Mouse (Mus musculus): ENCODE measurements around the gene Mageb3. TPM values are rescaled to one million over a fixed set of nuclear protein-coding genes. Genes with fewer than 3 reads are reported as not detected.

Gene Mageb3
- polyA plus RNA-seq, 1 experiment from 2014 or later, result 0.55 TPM

DNA sequence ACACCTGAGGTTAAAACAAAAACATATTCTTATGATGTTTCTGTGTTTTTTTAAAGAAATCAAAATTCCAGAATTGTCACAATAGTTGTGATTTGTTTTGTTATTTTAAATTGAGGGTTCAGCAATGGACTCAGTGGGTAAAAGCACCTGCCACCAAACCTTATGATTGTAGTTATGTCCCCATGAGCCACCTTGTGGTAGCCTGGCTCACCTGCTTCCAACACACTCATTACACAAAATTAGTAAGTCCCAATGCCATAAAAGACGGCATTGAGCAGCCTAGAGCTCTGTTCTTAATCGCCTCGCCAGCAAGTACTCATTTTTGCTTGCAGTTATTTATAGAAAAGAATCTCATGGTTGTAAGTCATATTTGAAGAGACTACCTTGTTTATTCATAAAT is 45.9 kb downstream of the Mageb3 start:
- H3K36me3 ChIP-seq (ENCODE audit: control insufficient read depth, insufficient read depth, low read length), result no peaks in the 10 kb centered on the region
- DNase-seq (ENCODE audit: low spot score, missing footprints) (no peak), ATAC-seq (ENCODE audit: low FRiP score) (no peak)
- 90% methylated on average over 3 of the region's 3 CpGs for WGBS
- H3K4me3 ChIP-seq (ENCODE audit: low read depth, low read length), result no peak overlapping the region
- no peak overlapping the region for H3K9ac ChIP-seq (ENCODE audit: low read length)
- H3K4me2 ChIP-seq, result no peak overlapping the region
- H3K4me1 ChIP-seq (ENCODE audit: control insufficient read depth, insufficient read depth, low read length), result no peaks in the 10 kb centered on the region
- no peaks in the 10 kb centered on the region for H3K9me3 ChIP-seq (ENCODE audit: control insufficient read depth, low read length)
- H3K27me3 ChIP-seq (ENCODE audit: control insufficient read depth, insufficient read depth, low read length), result no peaks in the 10 kb centered on the region
- H3K27ac ChIP-seq (ENCODE audit: low read depth, low read length), result no peak overlapping the region

Other genes with a start within 250 kb of the Mageb3 start
- gene Frmd5, start 149.0 kb downstream of the Mageb3 start, polyA plus RNA-seq (2014; fragmentation: Nextera tagmentation; extraction: Ambion mirVana), result 12.7 and 14.6 TPM in 2 replicates
- gene Casc4, start 89.1 kb downstream of the Mageb3 start, polyA plus RNA-seq (2014; fragmentation: Nextera tagmentation; extraction: Ambion mirVana), result 17.2 and 22.4 TPM in 2 replicates
- gene Ctdspl2, start 91 bp downstream of the Mageb3 start, polyA plus RNA-seq (2014; fragmentation: Nextera tagmentation; extraction: Ambion mirVana), result 55.4 and 60.3 TPM in 2 replicates
- 13.2 and 14.3 TPM in 2 replicates for gene Eif3j1, start 72.5 kb upstream of the Mageb3 start, polyA plus RNA-seq (2014; fragmentation: Nextera tagmentation; extraction: Ambion mirVana)
- 11.1 and 11.9 TPM in 2 replicates for gene Spg11, start 162.3 kb upstream of the Mageb3 start, polyA plus RNA-seq (2014; fragmentation: Nextera tagmentation; extraction: Ambion mirVana)
- gene B2m, start 191.6 kb upstream of the Mageb3 start, polyA plus RNA-seq (2014; fragmentation: Nextera tagmentation; extraction: Ambion mirVana), result 124 and 131 TPM in 2 replicates
- not detected in 2 replicates for gene Trim69, start 204.6 kb upstream of the Mageb3 start, polyA plus RNA-seq (2014; fragmentation: Nextera tagmentation; extraction: Ambion mirVana)
- not detected in 2 replicates for gene Patl2, start 230.1 kb upstream of the Mageb3 start, polyA plus RNA-seq (2014; fragmentation: Nextera tagmentation; extraction: Ambion mirVana)
- gene Terb2, start 230.2 kb upstream of the Mageb3 start, polyA plus RNA-seq (2014; fragmentation: Nextera tagmentation; extraction: Ambion mirVana), result not detected in 2 replicates

All from midbrain, embryonic 11.5 days (tissue).